Mouse (Mus musculus): ENCODE results near the gene Ccnk. TPM values are rescaled to one million over a fixed set of nuclear protein-coding genes. Genes with fewer than 3 reads are reported as not detected.

Ccnk gene
- total and polyA plus RNA-seq, 3 experiments = 8.7 to 37.6 (median 23.7) TPM

GRCm38 (mm10) chr12:108221712-108222111, 42.3 kb downstream of the Ccnk start:
- no peak for DNase-seq

GRCm38 (mm10) chr12:108223357-108223756, 44.0 kb downstream of the Ccnk start:
- DNase-seq = no peak

GRCm38 (mm10) chr12:108225781-108226180, 46.4 kb downstream of the Ccnk start:
- DNase-seq = no peak

- DNase-seq = no peak
Observed at GRCm38 (mm10) chr12:108226216-108226615, 46.8 kb downstream of the Ccnk start.

GRCm38 (mm10) chr12:108226941-108227340, 47.6 kb downstream of the Ccnk start:
- no peak for DNase-seq

- DNase-seq = no peak
Observed at GRCm38 (mm10) chr12:108227527-108227926, 48.1 kb downstream of the Ccnk start.

- no peak for DNase-seq
Observed at GRCm38 (mm10) chr12:108230077-108230476, 50.7 kb downstream of the Ccnk start.

GRCm38 (mm10) chr12:108230821-108231794, 51.7 kb downstream of the Ccnk start:
- peak; percentile 59 for DNase-seq

- DNase-seq = no peak
Observed at GRCm38 (mm10) chr12:108231901-108232300, 52.5 kb downstream of the Ccnk start.

GRCm38 (mm10) chr12:108233736-108234135, 54.4 kb downstream of the Ccnk start:
- DNase-seq = no peak

GRCm38 (mm10) chr12:108234832-108235602, 55.6 kb downstream of the Ccnk start:
- DNase-seq = no peak

- no peak for DNase-seq
Observed at GRCm38 (mm10) chr12:108235976-108236555, 56.7 kb downstream of the Ccnk start.

GRCm38 (mm10) chr12:108237300-108238006, 58.1 kb downstream of the Ccnk start:
- DNase-seq = no peak

- DNase-seq = no peak
Observed at GRCm38 (mm10) chr12:108238395-108239035, 59.1 kb downstream of the Ccnk start.

- DNase-seq = peak; percentile 79
Observed at GRCm38 (mm10) chr12:108239441-108239840, 60.1 kb downstream of the Ccnk start.

GRCm38 (mm10) chr12:108240401-108240890, 61.1 kb downstream of the Ccnk start:
- no peak for DNase-seq

GRCm38 (mm10) chr12:108240953-108241588, 61.7 kb downstream of the Ccnk start:
- peak; percentile 54 for DNase-seq

- no peak for DNase-seq
Observed at GRCm38 (mm10) chr12:108241626-108242025, 62.2 kb downstream of the Ccnk start.

- DNase-seq = no peak
Observed at GRCm38 (mm10) chr12:108242243-108242745, 62.9 kb downstream of the Ccnk start.

- DNase-seq = peak; percentile 91
Observed at GRCm38 (mm10) chr12:108244778-108245177, 65.4 kb downstream of the Ccnk start.
